Mouse (Mus musculus) megakaryocyte, embryonic 14.5 days (primary cell): Measurements from ENCODE around the gene Tube1. TPM values are rescaled to one million over a fixed set of nuclear protein-coding genes. Genes with fewer than 3 reads are reported as not detected.

Experiments used
- H3K27me3 ChIP-seq: replicated peaks from 2 replicates; pipeline ENCODE3; 2012; ENCODE audit warnings: inconsistent platforms
- H3K36me3 ChIP-seq: replicated peaks from 2 replicates; pipeline ENCODE3; 2012; ENCODE audit warnings: low read length, inconsistent platforms, mixed read lengths
- H3K4me1 ChIP-seq: 2 replicates; pipeline ENCODE4 v1.6.1; 2012; ENCODE audit warnings: inconsistent platforms
- H3K4me3 ChIP-seq: replicated peaks from 2 replicates; pipeline ENCODE3; 2012; ENCODE audit warnings: moderate library complexity, mild to moderate bottlenecking, inconsistent platforms
- H3K9me3 ChIP-seq: 2 replicates; pipeline ENCODE4 v1.6.1; 2012; ENCODE audit warnings: inconsistent platforms
- FLI1 ChIP-seq: IDR thresholded peaks from 2 replicates; pipeline ENCODE4 v1.6.1; 2012; ENCODE audit warnings: low read length, inconsistent platforms, mixed read lengths
- GATA1 ChIP-seq: IDR thresholded peaks from 3 replicates; pipeline ENCODE4 v1.6.1; 2012; ENCODE audit warnings: mixed read lengths, low read length, inconsistent platforms, borderline replicate concordance
- polyA plus RNA-seq: library from polyadenylated mRNA; stranded (reverse); fragments of >175 nt; gene quantifications from 2 replicates; pipeline ENCODE4 v1.2.3, GENCODE M21; 2012; ENCODE audit warnings: low replicate concordance; ENCODE audit not compliant: insufficient read depth

The Tube1 gene
- 0.18 TPM in 1 of 2 replicates, not detected in the other for polyA plus RNA-seq

DNA sequence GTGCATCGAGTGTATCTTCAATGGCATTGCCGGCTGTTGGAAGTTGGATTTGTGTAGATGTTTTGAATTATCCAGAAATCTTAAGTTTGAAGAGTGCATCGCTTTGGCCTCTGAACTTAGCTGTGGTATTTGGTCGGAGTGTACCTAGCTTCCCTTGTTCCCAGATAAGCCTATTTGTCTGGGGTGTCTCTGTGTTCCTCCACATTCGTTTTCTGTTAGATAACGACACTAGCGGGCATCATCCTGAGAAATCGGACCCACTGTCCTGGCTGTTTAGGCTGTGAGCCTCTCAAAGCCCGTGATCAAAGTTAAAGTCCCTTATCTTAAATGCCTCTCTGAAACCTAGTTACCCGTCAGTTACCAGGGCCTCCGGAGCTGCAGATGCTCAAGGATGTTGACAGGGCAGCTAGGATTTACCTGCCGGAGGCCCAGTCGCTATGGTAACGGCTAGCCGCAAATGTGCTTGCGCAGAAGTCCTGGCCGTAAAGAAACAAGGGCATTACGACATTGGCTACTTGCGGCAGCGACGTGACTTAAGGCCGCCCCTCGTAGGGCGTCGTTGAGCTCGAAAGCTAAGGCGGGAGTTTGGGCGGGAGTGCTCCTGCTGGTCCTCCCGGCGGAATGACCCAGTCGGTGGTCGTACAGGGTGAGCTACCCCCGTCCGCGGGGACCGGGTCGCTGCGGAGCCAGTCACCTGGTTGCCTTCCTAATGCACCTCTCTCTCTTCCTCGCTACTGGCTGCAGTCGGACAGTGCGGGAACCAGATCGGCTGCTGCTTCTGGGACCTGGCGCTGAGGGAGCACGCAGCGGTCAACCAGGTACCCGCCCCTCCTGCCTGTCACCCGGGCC, at the start of gene Tube1, which contains the start of gene Fam229b:
Gene Tube1 (plus strand): TSS at position 515 of the 849 bp plus-strand sequence.
Gene Fam229b (minus strand): TSS at position 453 of the 849 bp plus-strand sequence.
- no peak for TF ChIP-seq GATA1
- H3K36me3 ChIP-seq = peaks cover 22% of the 10 kb centered on the region
- peak within 1 kb of the TSS; percentile 99 for H3K4me3 ChIP-seq
- H3K27me3 ChIP-seq = no peaks in the 10 kb centered on the region
- peaks cover 20% of the 10 kb centered on the region for H3K4me1 ChIP-seq
- no peaks in the 10 kb centered on the region for H3K9me3 ChIP-seq

DNA sequence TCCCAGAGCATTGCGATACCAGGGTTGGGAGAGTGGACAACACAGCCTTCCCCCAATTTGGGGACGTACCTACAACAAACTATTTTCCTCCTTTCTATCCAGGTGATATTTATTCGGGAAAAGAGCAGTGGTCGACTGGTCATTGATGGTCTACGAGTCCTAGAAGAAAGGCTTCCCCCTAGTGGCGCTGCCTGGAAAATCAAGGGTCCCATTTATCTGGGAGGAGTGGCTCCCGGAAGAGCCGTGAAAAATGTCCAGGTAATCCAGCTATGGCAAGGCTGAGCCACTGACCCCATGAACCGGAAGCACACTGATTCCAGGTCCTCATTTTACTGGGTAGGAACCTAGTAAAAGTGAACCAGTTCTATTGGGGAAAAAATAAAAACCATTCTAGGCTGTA, 36.8 kb upstream of the Tube1 start:
- H3K4me1 ChIP-seq = no peaks in the 10 kb centered on the region
- H3K27me3 ChIP-seq = no peaks in the 10 kb centered on the region
- TF ChIP-seq FLI1 (no peak), GATA1 (no peak)
- no peaks in the 10 kb centered on the region for H3K36me3 ChIP-seq
- no peaks in the 10 kb centered on the region for H3K9me3 ChIP-seq
- H3K4me3 ChIP-seq = no peak overlapping the region

DNA sequence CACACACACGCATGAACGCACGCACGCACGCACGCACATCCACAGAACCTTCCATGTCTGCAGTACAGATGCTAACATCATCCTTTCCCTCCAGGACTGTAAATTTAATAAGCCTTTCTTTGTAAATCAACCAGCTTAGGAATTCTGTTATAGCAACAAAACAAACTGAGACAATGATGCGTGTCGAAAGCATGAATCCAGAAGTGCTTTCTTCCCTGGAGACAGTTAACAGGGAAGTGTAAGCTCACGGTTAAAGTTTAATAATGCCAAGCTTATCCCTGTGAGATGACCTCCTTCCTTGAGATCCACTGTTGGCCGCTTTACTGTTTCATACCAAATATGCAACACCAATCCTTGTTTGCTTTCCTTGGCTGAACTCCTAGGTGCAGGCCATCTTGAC, 35.0 kb upstream of the Tube1 start:
- no peaks in the 10 kb centered on the region for H3K36me3 ChIP-seq
- no peak overlapping the region for H3K4me3 ChIP-seq
- TF ChIP-seq FLI1 (no peak), GATA1 (no peak)
- H3K4me1 ChIP-seq = no peaks in the 10 kb centered on the region
- no peaks in the 10 kb centered on the region for H3K27me3 ChIP-seq
- peaks cover 4% of the 10 kb centered on the region; the same call in 1 of the 2 replicates for H3K9me3 ChIP-seq

DNA sequence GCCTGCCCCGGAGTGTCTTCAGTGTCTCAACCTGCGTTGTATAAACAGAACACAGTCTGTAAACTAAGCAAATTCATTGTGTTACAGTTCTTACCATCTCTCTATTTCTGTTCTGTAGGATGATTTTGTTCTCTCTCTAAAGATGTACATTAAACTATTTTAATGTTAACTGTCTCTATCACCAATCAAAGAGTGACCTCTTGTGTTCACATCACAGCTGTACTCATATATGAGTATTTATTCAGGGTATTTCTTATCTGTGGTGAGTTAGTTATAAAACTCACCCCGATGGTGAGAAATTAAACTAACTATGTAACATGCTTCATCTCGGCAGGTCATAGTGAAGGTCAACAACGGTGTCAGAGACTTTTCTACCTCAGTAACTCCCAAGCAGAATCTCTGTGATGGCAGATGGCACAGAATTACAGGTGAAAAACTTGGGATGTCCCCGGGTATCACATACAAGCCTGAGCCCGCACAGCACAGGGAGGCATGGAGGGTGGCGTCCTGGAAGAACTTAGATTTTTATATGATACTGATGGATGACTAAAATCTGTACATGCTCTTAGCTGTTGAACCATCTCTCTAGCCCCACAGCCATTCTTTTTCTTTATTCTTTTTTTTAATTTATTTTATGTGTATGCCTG, 28.9 kb upstream of the Tube1 start:
- TF ChIP-seq FLI1 = no peak
- no peak for TF ChIP-seq GATA1
- H3K4me1 ChIP-seq = peaks cover 9% of the 10 kb centered on the region
- no peaks in the 10 kb centered on the region for H3K36me3 ChIP-seq

DNA sequence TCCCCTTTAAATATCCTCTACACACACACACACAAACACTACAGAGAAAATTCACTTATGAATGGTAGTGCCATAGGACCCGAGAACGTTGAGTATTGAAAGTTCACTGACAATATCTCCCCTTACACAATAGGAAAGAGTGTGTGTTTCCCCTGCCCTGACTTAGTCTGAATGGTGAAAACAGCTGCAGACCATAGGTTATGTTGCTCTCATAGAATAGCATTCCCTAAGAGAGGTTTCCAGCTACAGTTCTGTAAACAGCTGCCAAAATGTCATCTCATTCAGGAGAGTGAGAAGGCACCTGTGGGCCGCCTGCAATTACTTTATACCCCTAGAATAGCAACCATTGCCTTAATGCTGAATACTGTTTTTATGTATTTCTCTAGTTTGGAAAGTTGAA, 27.4 kb upstream of the Tube1 start:
- TF ChIP-seq GATA1 (no peak), FLI1 (no peak)
- H3K9me3 ChIP-seq = peaks cover 4% of the 10 kb centered on the region; the same call in 1 of the 2 replicates
- H3K4me1 ChIP-seq = peaks cover 9% of the 10 kb centered on the region
- no peaks in the 10 kb centered on the region for H3K36me3 ChIP-seq
- H3K4me3 ChIP-seq = no peak overlapping the region
- no peaks in the 10 kb centered on the region for H3K27me3 ChIP-seq

More for the DNA sequence above, 28.9 kb upstream of the Tube1 start:
- H3K9me3 ChIP-seq = peaks cover 4% of the 10 kb centered on the region; the same call in 1 of the 2 replicates
- H3K4me3 ChIP-seq = no peak overlapping the region
- no peaks in the 10 kb centered on the region for H3K27me3 ChIP-seq

DNA sequence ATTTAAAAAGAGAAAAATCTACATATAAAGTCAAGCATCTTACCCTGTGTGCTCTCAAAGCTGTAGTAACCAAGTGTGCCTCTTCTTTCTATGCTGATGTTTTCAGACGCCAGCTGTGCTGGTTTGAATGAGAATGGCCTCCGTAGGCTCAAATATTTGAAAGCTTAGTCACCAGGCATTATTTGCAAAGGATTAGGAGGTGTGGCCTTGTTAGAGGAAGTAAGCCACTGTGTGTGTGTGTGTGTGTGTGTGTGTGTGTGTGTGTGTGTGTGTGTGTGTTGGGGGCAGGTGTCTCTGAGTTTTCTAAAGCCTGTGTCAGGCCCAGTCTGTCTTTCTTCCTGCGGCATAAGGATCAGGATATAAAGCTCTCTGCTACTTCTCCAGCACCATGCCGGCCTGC, 26.8 kb upstream of the Tube1 start:
- H3K9me3 ChIP-seq = peaks cover 4% of the 10 kb centered on the region; the same call in 1 of the 2 replicates
- H3K4me3 ChIP-seq = no peak overlapping the region
- H3K36me3 ChIP-seq = no peaks in the 10 kb centered on the region
- no peaks in the 10 kb centered on the region for H3K27me3 ChIP-seq
- H3K4me1 ChIP-seq = peaks cover 9% of the 10 kb centered on the region
- no peak for TF ChIP-seq FLI1
- no peak for TF ChIP-seq GATA1

DNA sequence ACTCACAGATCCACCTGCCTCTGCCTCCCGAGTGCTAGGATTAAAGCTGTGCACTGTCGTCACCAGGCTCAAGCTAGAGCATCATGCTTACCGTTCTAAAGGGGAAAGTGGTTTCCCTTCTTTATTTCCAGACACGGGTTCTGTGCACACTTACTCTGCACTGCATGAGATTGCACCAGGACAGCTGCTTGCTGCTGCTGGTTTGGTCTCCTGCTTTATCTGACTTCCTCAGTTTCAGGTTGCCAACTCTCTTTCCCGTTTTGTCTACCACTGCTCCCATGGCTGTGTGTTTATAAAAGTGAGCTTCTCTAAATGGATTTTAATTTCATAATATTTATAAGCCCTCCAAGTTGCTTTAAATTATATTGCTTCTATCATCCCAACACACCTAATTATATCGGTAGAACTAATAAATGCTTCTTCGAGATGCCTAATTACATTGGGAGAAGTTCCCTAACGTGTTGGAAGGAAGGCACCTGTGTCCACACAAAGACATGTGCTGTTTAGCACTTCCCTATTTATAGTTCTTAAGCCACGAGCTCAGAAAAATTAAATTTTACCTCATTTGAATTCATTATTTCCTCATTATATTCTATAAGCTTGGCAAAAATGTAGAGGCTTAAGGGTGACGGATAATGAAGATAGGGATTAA, 24.8 kb upstream of the Tube1 start:
- no peaks in the 10 kb centered on the region for H3K36me3 ChIP-seq
- no peak for TF ChIP-seq GATA1
- no peak for TF ChIP-seq FLI1
- peak overlapping the region; percentile 42 for H3K4me3 ChIP-seq
- H3K4me1 ChIP-seq = peaks cover 9% of the 10 kb centered on the region
- H3K27me3 ChIP-seq = peaks cover 2% of the 10 kb centered on the region
- no peaks in the 10 kb centered on the region for H3K9me3 ChIP-seq

DNA sequence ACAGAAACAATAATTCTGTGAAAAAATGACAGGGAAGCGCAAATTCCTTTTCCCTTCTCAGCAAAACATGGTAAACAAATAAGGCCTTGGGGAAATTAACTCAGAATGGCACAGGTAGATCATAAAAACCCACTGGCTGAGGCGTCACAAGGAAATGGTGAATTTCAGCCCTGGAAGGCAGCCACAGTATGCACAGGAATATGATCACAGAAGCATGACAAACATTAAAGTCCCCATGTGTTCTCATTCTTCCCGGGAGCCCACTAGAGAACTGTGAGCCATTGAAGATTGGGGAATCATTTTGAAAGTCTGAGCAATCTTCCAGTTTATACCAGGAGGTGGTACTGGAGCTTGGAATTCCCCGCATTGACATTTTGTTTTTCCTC, 24.3 kb upstream of the Tube1 start:
- no peak for TF ChIP-seq FLI1
- H3K4me3 ChIP-seq = no peak overlapping the region

DNA sequence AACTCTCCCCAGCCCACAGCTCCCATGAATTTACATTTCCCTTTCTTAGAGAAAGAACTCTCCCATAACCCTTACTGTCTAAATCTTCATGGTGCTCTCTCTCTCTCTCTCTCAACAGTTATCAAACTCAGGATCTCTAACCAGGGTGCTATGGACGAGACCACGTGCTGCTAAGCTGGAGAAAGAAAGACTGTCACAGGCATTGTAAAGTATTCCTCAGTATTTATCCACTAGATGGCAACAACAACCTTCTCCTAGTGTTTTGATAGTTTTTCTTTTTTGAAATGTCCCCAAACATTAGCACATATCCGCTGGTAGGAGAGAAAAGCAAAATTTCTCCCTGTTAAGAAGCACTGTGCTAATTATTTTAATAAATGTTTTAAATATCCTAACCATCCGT, 12.4 kb upstream of the Tube1 start:
- TF ChIP-seq FLI1 (no peak), GATA1 (no peak)
- Histone ChIP-seq H3K9me3 (no peaks in the 10 kb centered on the region), H3K4me1 (peaks cover 8% of the 10 kb centered on the region; the same call in 1 of the 2 replicates), H3K27me3 (no peaks in the 10 kb centered on the region), H3K36me3 (no peaks in the 10 kb centered on the region), H3K4me3 (no peak overlapping the region)

More for the DNA sequence above, 24.3 kb upstream of the Tube1 start:
- H3K36me3 ChIP-seq = no peaks in the 10 kb centered on the region
- no peaks in the 10 kb centered on the region for H3K9me3 ChIP-seq
- H3K4me1 ChIP-seq = peaks cover 9% of the 10 kb centered on the region
- peaks cover 4% of the 10 kb centered on the region for H3K27me3 ChIP-seq
